Mouse (Mus musculus) left cerebral cortex, adult 9 months (tissue): ENCODE results near the gene Adamts17.

ENCODE experiments used
- DNase-seq, 2 experiments: peaks; one replicate each; pipeline ENCODE4 v3.0.0; 2022; ENCODE audit warnings: low spot score in 2 of 2

Gene Adamts17

DNA sequence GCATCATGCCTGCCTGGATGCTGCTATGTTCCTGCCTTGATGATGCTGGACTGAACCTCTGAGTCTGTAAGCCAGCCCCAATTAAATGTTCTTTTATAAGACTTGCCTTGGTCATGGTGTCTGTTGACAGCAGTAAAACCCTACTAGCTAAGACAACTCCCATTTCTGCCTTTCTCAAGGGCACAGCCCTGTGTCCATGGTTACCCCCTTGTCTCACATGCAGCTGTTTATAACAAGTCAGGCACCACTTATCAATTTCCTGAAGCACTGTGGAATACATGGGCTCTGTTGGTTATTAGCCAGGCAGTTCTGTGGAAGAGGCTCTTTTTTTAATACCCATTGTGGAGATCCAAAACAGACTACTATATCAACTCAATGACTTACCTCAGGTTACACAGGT lies 193.1 kb downstream of the Adamts17 start:
- no peak for DNase-seq

DNA sequence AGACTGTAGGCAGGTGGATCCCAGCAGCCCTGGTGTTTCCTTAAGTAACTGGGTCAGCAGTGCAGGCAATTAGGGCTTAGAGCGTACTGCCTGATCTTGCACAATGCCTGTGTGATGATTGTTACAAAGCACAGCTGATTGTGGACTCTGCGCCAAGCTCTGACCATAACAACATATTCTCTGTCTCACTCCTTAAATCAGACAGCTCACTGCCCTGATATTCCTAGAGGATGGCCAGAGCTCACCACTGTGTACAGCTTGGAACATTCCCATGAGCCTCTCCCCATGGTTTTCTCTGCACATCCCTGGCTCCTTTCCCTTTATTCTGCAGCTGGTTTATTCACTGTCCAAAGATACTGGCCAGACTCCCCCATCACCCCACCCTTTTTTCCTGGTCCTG lies 194.8 kb downstream of the Adamts17 start:
- DNase-seq = no peak

DNA sequence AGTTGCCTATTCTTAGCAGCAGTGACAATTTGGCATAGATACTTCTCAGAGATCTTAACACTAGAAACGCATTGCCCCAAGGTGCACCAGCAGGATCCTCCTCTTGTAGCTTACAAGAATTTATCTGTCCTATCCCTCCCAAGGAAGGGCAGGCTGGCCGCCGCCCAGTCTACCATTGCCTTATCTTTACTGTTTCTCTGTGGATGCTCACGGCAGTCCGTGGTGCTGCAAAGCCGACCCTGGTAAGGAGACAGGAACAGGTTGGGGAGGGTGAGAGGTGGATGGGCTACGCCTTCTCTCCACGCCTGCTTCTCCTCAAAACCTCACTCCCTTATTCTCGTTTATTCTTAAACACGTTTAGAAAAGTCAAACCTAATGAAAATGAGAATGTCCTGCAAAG lies 195.7 kb downstream of the Adamts17 start:
- no peak for DNase-seq

DNA sequence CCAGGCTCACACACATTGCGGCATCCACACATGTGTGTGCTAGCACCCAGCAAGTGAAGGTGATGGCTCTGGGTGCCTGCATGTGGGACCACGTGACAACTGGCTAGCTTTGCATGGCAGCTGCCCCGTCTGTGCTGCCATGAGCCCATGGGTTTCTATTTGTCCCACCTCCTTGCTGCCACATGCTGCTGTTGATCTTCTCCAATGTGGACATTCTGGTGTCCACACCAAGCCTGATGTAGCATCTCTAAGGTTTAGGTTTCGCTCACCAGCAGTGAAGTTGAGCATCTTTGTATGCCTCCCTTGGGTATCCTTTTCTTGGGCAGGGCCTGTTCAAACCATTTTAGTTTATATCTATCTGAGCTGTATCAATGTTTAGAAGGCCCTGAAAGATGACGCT lies 196.1 kb downstream of the Adamts17 start:
- DNase-seq = no peak

DNA sequence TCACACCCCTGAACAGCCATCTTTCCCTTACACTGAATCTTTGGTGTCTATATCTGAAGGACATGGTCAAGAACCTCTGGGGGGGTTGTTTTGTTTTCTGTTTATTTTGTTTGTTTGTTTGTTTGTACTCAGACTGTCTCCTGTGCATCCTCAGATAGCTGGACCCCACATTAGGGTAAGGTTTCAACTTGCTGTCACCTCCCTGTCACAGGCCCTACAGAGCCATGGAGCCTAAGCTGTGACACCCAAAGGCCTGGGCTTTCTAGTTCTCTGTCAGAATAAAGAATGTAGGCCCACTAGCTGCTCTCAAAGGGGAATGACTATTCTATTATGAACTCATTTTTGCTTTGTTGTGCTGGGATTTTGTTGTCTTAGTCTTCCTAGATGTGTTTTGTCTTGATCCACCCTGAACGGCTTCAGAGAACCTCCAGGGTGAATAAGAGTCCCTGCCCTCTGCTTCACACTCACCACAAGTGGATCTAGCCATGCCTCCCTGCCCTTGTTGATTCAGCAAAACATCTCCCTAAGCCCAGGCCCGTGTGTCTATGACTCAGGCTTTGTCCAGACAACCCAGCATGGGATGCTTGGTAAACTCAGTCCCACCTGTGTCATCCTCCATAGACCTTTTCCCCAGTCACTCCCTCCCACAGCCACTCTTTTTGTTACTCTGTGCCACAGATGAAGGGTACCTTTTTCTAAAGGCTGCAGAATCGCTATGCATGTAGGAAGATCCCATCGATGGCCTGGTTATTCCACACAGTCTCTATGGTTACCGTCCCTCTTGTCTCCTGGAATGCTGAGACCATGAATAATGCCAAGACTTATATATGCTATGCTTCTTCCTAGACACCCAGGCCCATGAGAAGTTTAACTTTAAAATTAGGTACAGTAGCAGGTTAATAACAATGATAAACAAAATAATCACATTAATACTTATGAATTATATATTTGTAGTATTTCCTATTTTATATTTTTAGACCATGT lies 197.3 kb downstream of the Adamts17 start:
- DNase-seq = no peak

DNA sequence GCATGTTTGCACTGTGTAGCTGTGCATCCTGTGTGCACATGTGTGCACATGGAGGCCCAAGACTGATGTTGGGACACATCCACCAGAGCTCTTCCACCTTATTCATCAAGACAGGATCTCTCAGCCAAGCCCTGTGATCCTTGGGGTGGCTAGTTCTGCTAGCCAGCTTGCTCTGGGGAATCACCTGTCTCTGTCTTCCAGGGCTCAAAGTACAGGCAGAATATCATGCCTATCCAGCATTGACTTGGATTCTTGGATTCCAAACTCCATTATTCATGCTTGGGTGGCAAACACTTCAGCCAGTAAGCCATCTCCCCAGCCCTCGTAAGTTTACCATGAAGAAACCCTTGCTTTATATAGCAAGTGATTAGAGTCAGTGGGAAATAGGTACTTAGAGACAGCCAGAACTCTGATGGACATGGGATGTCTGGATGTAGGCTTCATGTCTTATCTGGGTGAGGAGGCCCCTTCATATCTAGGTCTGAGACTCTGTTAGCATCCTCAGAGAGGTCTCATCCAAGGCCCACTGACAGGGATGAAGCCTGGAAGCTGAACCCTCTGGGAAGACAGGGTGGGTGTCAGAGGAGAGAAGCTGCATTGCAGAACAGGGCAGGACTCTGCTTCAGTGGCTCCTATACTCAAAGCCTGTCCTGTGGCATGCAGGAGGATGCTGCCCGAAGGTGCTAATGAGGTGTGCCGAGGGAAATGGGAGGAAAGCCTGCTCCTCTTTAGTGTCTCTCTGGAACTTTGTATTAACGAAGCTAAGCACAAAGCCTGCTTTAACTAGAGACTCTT lies 198.4 kb downstream of the Adamts17 start:
- no peak for DNase-seq

DNA sequence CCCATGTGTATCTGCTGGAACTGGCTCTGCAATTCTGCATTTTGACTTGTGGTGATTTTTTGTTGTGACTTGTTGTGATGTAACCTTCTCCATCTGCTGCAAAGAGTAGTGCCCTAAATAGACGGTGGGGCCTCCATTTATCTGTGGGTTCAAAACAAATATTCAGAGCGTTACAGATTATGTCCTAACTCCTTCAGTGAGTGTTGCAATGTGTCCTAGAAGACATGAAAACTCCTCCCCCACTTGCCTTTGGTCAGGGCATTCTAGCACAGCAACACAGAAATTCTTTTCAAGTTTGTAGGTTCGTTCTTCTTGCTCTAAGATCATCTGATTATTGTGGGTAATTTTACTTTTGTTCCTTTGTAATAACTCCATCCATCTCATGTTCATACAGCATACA lies 199.6 kb downstream of the Adamts17 start:
- no peak for DNase-seq

DNA sequence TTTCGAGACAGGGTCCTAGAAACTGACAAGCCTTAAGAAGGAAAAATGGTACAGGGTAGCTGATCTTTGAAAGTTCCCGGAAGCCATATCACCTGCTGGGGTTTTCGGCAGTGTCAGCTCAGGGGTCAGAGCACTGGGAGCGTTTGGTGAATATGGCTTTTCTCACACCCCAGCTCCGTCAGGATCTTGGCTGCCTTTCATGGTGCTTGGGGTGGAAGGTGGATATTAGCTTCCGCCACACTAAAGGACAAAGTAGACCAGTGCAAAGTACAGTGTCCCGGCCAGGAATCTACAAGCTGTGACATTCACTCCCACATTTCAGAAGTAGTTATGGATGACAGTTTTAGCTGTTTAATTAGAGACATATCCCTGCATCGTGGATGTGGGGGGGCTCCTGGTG lies 200.3 kb downstream of the Adamts17 start:
- no peak for DNase-seq

DNA sequence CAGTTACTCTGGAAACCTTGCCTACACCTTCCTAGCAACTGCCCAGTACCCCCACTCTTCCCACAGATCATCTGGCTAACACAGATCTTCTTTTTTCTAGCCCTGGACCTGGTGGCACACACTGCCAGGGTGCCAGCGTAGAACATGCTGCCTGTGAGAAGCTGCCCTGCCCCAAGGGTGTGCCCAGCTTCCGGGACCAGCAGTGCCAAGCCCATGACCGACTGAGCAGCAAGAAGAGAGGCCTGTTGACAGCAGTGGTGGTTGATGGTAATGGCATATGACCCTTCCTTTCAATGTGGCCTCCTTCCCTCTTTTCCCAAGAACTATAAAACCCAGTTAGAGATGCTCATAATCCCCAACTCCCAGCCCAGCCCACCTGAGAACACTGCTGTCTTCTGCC lies 202.2 kb downstream of the Adamts17 start:
- no peak for DNase-seq

DNA sequence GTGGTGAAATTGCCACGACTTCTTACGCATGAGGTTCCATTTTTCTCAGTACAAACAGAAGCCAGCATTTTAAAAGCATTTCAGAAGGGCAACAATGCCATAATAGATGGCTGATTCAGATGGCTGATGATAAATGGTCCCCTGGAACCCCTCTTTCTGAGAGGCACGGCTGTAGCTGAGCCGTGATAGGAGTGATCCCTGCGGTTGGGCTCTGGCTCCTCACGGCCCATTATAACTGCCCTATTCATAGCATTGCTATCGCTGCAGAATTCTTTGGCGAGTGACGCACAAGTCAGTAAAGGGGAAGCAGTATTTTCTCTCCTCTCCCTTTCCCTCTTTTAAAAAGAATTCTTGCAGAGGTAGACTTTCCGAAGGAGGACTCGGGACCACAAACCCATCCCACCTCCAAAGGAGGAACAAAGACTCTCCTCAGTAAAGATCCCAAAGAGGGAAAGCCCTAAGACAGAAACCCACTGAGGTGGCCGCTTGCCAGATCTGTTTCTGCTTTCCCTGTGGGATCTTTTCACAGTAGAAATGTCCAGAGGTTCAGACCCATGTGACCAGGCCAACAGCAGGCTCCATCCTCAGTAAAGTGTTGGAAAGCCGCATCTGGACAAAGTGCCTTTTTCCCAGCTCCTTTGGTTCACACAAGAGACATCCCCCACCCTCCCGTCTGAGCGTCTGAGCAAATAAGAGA lies 204.7 kb downstream of the Adamts17 start:
- no peak for DNase-seq

DNA sequence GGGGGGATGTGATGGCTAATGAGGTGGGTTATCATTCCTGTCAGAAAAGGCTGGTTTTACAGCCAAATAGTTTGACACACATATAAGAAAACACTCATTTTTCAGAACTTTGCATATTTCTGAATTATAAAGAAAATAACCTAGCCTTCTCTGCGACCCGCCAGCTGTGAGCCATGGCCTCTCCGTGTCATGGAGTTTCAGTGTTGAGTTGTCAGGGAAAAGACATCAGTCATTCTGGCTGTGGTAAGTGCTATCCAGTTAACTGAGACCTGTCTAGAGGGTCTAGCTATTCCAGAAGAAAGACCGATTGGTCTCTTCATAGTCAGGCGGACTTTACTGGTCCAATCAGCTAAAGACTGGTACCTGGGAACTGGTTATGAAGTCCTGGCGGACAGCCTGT lies 205.7 kb downstream of the Adamts17 start:
- no peak for DNase-seq

DNA sequence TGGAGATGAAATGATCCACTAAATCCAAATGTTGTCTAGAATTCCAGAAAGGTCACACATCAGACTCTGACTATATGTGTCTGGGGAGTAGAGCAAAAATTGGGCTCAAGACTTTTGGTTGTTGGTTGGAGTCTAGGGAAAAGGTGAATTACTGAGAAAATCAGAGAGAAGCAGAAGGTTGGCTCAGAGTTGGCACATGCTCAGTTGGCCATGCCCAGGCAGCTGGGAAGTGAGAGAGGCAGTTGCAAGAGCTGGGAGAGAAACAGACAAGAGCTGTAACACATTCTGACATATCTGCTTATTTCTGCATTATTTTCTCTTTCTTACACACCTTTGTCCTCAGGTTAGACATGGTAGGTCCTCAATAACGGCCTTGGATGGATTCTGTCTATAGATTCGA lies 209.7 kb downstream of the Adamts17 start:
- DNase-seq = no peak

DNA sequence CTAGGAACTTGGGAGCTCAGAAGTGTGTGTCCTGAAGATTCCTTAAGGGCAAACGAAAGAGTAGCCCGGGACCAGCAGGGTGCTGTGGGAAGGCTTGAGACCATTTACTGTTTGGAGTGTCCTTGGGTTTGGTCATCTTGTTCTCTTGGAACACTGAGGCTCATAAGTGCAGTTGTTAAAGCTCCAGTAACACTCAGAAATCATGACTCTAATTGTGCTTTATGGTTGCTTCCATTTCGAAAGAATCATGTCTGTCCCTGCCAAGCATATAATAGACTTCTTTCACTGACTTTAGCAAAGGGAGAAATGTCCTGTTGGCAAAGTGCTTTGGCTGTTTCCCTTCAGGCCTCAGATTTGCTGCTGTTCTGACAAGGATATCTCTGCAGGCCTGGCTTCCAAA lies 210.9 kb downstream of the Adamts17 start:
- no peak for DNase-seq

DNA sequence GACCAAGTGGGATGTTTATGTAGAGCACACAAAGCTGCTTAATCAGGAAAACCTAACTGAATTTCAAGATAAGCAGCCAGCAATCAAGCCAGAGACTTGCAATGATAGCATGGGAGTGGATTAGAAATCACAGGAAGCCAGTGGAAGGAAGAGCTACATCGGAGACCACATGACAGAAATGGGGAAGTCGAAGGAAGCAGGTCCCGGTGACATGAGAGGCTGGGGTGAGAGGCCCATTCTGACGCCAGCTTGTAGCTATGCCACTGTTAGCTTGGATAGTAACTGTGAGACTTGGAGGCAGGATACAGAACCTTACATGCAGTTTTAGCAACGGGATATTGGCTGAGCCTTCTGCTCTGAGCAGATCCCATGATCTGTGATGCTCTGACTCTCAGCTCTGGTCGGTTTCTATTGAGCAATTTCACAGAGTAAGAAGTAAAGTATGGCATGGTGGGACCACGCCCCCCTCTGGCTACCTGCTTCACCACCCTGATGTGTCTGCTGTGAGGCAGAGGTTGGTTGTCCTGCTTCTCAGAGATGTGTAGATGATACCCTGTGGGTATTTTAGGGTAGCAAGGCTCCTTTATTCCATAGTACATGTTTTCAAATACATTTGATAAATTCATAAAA lies 211.7 kb downstream of the Adamts17 start:
- DNase-seq = no peak

DNA sequence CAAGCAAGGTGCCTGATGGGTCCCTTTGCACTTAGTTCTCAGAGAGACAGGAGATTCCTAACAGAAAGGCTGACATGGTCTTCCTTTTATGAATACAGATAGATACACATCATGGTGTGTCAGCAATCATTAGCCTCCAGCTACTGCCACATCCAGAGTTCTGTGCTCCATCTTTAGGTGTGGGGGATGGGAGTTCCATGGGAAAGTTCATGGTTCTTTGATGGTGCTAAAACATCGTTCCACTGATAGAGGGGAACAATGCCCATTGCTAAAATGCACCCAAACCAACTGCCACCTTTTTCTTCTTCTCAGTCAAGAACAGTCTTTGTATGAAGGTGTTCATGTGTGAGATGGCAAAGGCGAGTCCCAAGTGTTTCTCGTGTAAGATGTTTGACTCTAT lies 215.3 kb downstream of the Adamts17 start:
- DNase-seq = no peak

DNA sequence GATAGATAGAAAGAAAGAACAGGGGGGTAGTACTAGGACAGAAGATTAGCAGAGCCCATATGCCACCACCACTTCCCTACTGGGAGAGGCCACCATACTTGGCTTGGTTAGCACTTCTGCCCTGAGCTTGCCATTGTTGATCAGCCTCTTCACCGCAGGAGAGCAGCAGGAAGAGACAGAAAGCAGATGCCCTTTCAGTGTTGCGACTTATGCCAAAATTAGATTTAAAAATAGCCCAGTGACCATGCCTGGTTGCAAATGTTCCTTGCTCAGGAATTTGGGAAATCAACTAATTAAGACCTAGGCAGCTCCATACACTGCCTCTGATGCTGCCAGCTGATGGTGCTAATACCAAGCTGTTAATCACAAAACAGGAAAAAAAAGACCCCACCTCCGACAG lies 216.0 kb downstream of the Adamts17 start:
- no peak for DNase-seq

DNA sequence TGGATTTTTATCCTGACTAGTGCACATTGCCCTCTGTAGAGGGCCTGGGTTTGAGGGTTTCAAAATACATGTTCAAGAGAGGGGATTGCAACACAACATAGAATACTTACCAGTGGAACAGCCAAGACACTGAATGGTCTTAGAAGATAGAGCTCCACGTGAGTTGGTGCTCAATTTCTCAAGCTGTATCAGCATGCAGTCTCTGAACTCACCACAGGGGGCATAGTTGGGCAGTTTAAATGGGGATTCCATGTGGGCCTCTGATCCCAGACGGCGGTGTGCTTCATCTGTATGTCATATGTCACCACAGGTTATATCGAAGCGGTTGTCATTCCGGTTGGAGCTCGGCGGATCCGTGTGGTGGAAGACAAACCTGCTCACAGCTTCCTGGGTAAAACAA lies 222.2 kb downstream of the Adamts17 start:
- DNase-seq = peak in 1 of 2 experiments; percentile 29

DNA sequence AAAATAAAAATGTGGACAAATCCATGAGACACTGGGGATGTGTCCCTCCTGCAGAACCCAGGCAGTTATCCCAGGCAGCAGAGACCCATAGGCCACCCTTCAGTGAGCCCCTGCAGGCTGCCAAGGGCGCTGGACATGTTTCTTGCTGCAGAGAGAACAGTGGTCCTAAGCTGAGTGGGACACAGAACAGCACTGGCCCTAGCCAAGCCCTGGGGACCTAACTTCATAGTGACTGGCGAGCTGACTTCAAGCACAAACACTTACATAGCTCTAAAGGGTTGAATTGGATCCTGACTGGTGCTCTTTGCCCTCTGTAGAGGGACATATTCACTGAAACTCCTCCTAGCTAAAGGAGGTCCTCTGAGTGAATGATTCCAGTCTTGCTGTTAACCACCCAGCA lies 223.0 kb downstream of the Adamts17 start:
- no peak for DNase-seq

DNA sequence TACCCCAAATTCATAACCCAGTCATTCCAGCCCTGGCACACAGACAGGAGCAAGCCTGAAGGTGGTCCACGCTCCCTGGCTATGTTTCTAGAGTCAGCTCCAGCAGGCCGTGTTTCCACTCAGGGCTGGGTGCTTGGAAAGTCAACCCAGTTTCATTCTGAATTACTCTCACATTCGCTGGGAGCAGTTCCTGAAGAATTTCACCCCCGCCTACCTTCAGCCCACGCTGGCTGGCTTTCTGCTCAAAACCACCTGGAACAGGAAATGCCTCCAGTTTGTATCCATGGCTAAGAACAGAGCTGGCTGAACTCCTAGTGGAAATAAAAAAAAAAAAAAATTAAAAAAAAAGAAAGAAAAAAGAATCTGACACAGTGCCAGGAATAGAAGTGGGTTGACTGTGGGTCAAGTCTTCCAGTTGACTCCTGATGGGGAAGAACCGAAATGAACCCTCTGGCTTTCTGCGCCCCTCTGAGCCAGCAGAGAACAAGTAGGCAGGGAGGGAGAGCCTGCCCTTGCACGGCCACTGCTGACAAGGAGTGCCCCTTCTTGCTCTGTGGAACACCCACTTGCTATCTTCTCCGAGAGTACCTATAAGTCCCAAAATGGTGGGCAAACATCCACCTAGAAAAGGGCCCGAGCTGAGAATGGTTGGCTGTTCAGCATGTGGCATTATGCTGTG lies 225.2 kb downstream of the Adamts17 start:
- peak; percentile 36 to 83 for DNase-seq

DNA sequence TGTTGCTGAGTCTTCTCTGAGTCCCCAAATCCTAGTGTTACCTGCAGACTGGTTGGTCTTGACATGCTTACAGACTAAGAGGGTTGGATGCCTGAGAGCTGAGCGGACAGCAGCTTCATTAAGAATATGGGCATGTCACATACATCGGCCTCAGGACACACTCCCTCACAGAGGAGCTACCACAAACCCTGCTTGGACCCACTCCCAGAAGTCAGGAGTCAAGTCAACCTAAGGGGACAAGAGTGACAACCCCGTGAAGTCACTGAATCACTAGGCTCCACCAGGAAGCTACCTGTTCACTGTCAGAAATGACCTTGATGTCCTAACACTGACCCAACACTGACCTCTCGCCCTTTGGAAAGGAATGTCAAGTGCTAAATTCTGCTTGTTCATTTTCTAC lies 226.1 kb downstream of the Adamts17 start:
- DNase-seq = no peak

DNA sequence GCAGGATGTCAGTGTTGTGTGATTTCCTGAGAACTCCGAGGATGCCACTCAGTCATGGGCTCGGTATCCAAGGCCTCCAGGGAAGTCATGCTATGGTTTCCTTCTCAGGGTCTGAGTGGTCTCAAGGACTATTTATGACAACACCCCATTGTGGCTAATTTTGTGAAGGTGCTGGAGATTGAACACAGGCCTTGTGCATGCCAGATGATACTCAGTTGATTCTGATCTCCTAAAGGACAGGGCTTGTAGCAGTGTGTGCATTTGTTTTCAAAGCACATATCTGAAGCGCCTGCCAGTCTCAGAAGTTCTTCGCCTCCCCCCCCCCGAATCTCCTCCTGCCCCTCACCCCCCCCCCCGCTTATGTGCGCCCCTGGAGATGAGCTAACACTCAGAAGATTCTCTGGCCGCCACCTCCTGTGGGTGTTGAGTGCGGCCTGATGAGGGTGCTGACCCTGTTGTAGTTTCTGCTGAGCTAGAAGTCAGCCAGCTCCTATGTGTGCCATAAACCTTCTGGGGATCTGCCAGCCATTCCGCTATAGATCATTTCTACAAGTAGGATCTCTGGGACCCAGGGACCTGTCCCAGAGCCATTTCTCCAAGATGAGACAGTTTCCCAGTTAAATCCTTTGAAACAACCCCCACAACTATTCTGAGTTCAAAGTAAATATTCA lies 232.6 kb downstream of the Adamts17 start:
- no peak for DNase-seq
